Mouse (Mus musculus) kidney, adult 2 months (tissue): ENCODE measurements around the gene Clec3b. TPM values are rescaled to one million over a fixed set of nuclear protein-coding genes. Genes with fewer than 3 reads are reported as not detected.

Experiments used
- DNase-seq: peaks from one replicate; pipeline ENCODE4 v3.0.0; 2021
- H3K27ac ChIP-seq: fragments of 200-500 bp; 2 replicates; pipeline ENCODE4 v1.5.1; 2012; ENCODE audit warnings: low read depth, low read length, control low read depth, inconsistent platforms; ENCODE audit not compliant: insufficient read depth
- H3K27me3 ChIP-seq: fragments of 200-500 bp; replicated peaks from 2 replicates; pipeline ENCODE4 v1.6.1; 2012; ENCODE audit warnings: mild to moderate bottlenecking, moderate library complexity, low read length, inconsistent platforms; ENCODE audit not compliant: control insufficient read depth, insufficient read depth
- H3K36me3 ChIP-seq: fragments of 200-500 bp; 2 replicates; pipeline ENCODE4 v1.6.1; 2012; ENCODE audit warnings: mild to moderate bottlenecking, moderate library complexity, low read length, inconsistent platforms; ENCODE audit not compliant: control insufficient read depth, insufficient read depth
- H3K4me1 ChIP-seq: fragments of 200-500 bp; 2 replicates; pipeline ENCODE4 v1.6.1; 2011; ENCODE audit warnings: low read length; ENCODE audit not compliant: control insufficient read depth, insufficient read depth
- H3K4me3 ChIP-seq: fragments of 200-500 bp; 2 replicates; pipeline ENCODE4 v1.5.1; 2011; ENCODE audit warnings: mild to moderate bottlenecking, low read depth, low read length, control low read depth; ENCODE audit not compliant: insufficient read depth
- CTCF ChIP-seq: fragments of 200-500 bp; conservative IDR thresholded peaks from 2 replicates; pipeline ENCODE4 v1.5.1; 2011; ENCODE audit warnings: low read depth, mild to moderate bottlenecking, control low read depth, low read length, moderate library complexity, mixed read lengths; ENCODE audit not compliant: insufficient read depth, insufficient read length
- POLR2A ChIP-seq: fragments of 200-500 bp; IDR thresholded peaks from one replicate; pipeline ENCODE4 v1.6.1; 2011; ENCODE audit warnings: low read depth, low read length, control low read depth
- WGBS: fragments of 180-500 bp; shearing (Covaris S2); methylation state at CpG from one replicate; pipeline ENCODE4 v1.1.7; 2018; 5-methylcytosine and 5-hydroxymethylcytosine counted together
- polyA plus RNA-seq: library from polyadenylated mRNA; depleted of rRNA; stranded (reverse); fragments of >200 nt; gene quantifications from 2 replicates; pipeline ENCODE4 v1.2.3, GENCODE M21; 2012; rRNA removed

Clec3b gene
- 16.2 and 24.9 TPM in 2 replicates for polyA plus RNA-seq

GRCm38 (mm10) chr9:123150241-123151020 is at the start of gene Clec3b:
Clec3b (plus strand) TSS chr9:123150946.
- Histone ChIP-seq H3K27me3 (no peaks in the 10 kb centered on the region), H3K27ac (no peak within 1 kb of the TSS), H3K4me1 (no peaks in the 10 kb centered on the region), H3K4me3 (no peak within 1 kb of the TSS), H3K36me3 (no peaks in the 10 kb centered on the region)
- DNase-seq: peak; percentile 84
- no peak for TF ChIP-seq POLR2A
- TF ChIP-seq CTCF: no peak
- WGBS: 77% methylated on average over 5 of the region's 5 CpGs

GRCm38 (mm10) chr9:123103425-123103824 is 47.3 kb upstream of the Clec3b start:
- no peaks in the 10 kb centered on the region for H3K27me3 ChIP-seq
- no peak for TF ChIP-seq POLR2A
- TF ChIP-seq CTCF: no peak
- no peak for DNase-seq
- peaks cover 2% of the 10 kb centered on the region; the same call in 1 of the 2 replicates for H3K36me3 ChIP-seq
- no peak overlapping the region for H3K27ac ChIP-seq
- H3K4me3 ChIP-seq: no peak overlapping the region
- no peaks in the 10 kb centered on the region for H3K4me1 ChIP-seq

- no peak for DNase-seq
- H3K4me1 ChIP-seq: no peaks in the 10 kb centered on the region
- H3K27ac ChIP-seq: no peak overlapping the region
- TF ChIP-seq POLR2A (no peak), CTCF (no peak)
- no peaks in the 10 kb centered on the region for H3K27me3 ChIP-seq
- no peak overlapping the region for H3K4me3 ChIP-seq
- peaks cover 2% of the 10 kb centered on the region; the same call in 1 of the 2 replicates for H3K36me3 ChIP-seq
Measured at GRCm38 (mm10) chr9:123104362-123104761, 46.4 kb upstream of the Clec3b start.

GRCm38 (mm10) chr9:123107186-123107585 is 43.6 kb upstream of the Clec3b start:
- Histone ChIP-seq H3K27me3 (no peaks in the 10 kb centered on the region), H3K4me1 (peaks cover 6% of the 10 kb centered on the region; the same call in 1 of the 2 replicates), H3K27ac (no peak overlapping the region), H3K36me3 (peaks cover 2% of the 10 kb centered on the region; the same call in 1 of the 2 replicates), H3K4me3 (no peak overlapping the region)
- no peak for DNase-seq
- TF ChIP-seq POLR2A (no peak), CTCF (no peak)
- 87% methylated on average over 4 of the region's 4 CpGs for WGBS

- TF ChIP-seq CTCF: no peak
- TF ChIP-seq POLR2A: no peak
- Histone ChIP-seq H3K4me1 (peaks cover 6% of the 10 kb centered on the region; the same call in 1 of the 2 replicates), H3K4me3 (no peak overlapping the region), H3K27me3 (no peaks in the 10 kb centered on the region), H3K36me3 (peaks cover 2% of the 10 kb centered on the region; the same call in 1 of the 2 replicates), H3K27ac (no peak overlapping the region)
- DNase-seq: no peak
- 80% methylated on average over 7 of the region's 7 CpGs for WGBS
Measured at GRCm38 (mm10) chr9:123109188-123109587, 41.6 kb upstream of the Clec3b start.

- H3K4me3 ChIP-seq: no peak overlapping the region
Measured at GRCm38 (mm10) chr9:123111751-123112221, 39.0 kb upstream of the Clec3b start.

GRCm38 (mm10) chr9:123112805-123113521 is 37.8 kb upstream of the Clec3b start, which contains the start of the genes Zdhhc3 and Exosc7:
Zdhhc3 (minus strand) TSS chr9:123113205.
Exosc7 (plus strand) TSS chr9:123113215.
- DNase-seq: peak; percentile 91
- TF ChIP-seq POLR2A (peak; percentile 55), CTCF (no peak)
- H3K27ac ChIP-seq: peak within 1 kb of the TSS; percentile 63
- H3K4me1 ChIP-seq: peaks cover 9% of the 10 kb centered on the region; the same call in 1 of the 2 replicates
- no peaks in the 10 kb centered on the region for H3K36me3 ChIP-seq
- peak within 1 kb of the TSS; percentile 90 for H3K4me3 ChIP-seq
- under 1% methylated on average over 79 of the region's 79 CpGs for WGBS
- no peaks in the 10 kb centered on the region for H3K27me3 ChIP-seq

More at GRCm38 (mm10) chr9:123111751-123112221, 39.0 kb upstream of the Clec3b start:
- Histone ChIP-seq H3K4me1 (peaks cover 9% of the 10 kb centered on the region; the same call in 1 of the 2 replicates), H3K27me3 (no peaks in the 10 kb centered on the region), H3K27ac (no peak overlapping the region), H3K36me3 (no peaks in the 10 kb centered on the region)
- TF ChIP-seq CTCF: no peak
- no peak for TF ChIP-seq POLR2A
- no peak for DNase-seq
- 44% methylated on average over 8 of the region's 8 CpGs for WGBS
